Mouse (Mus musculus): Measurements from ENCODE around the gene Srp54c. TPM values are rescaled to one million over a fixed set of nuclear protein-coding genes. Genes with fewer than 3 reads are reported as not detected.

The Srp54c gene
- total RNA-seq, 1 experiment from 2014 or later: 94.8 TPM

GRCm38 (mm10) chr12:55308731-55309130, 78.8 kb downstream of the Srp54c start:
- no peak for ATAC-seq (replicated peaks; ENCODE audit: low read depth, poor library complexity, severe bottlenecking)

- no peak for ATAC-seq (replicated peaks; ENCODE audit: low read depth, poor library complexity, severe bottlenecking)
Observed at GRCm38 (mm10) chr12:55309501-55309900, 79.5 kb downstream of the Srp54c start.

GRCm38 (mm10) chr12:55311841-55312240, 81.9 kb downstream of the Srp54c start:
- ATAC-seq (replicated peaks; ENCODE audit: low read depth, poor library complexity, severe bottlenecking): no peak

Other genes with a start within 250 kb of the Srp54c start
- not detected in 2 replicates for gene Gm20403, start 243.6 kb upstream of the Srp54c start, total RNA-seq (2017)
- 98.0 and 152 TPM in 2 replicates for gene Baz1a, start 215.8 kb upstream of the Srp54c start, total RNA-seq (2017)
- 10.0 and 10.2 TPM in 2 replicates for gene 2700097O09Rik, start 150.1 kb upstream of the Srp54c start, total RNA-seq (2017)
- gene Srp54a, start 149.9 kb upstream of the Srp54c start, total RNA-seq (2017): 153 and 172 TPM in 2 replicates
- 11.4 and 18.5 TPM in 2 replicates for gene Fam177a, start 105.7 kb upstream of the Srp54c start, total RNA-seq (2017)
- gene Srp54b, start 75.1 kb upstream of the Srp54c start, total RNA-seq (2017): 58.1 and 71.5 TPM in 2 replicates
- not detected in 2 replicates for gene 1700047I17Rik2, start 30.6 kb upstream of the Srp54c start, total RNA-seq (2017)
- gene 1110008L16Rik, start 69.4 kb downstream of the Srp54c start, total RNA-seq (2017): 35.7 and 59.6 TPM in 2 replicates
- 26.4 and 32.9 TPM in 2 replicates for gene Ppp2r3c, start 72.8 kb downstream of the Srp54c start, total RNA-seq (2017)
- 326 and 362 TPM in 2 replicates for gene Psma6, start 154.1 kb downstream of the Srp54c start, total RNA-seq (2017)